Mouse (Mus musculus) embryonic facial prominence, embryonic 11.5 days (tissue): ENCODE measurements around the gene Cradd. TPM values are rescaled to one million over a fixed set of nuclear protein-coding genes. Genes with fewer than 3 reads are reported as not detected.

ENCODE experiments used
- ATAC-seq: fragments of 200-750 bp; cut with Nextera tagmentation; replicated peaks from 2 replicates; pipeline ENCODE4 v1.8.0; 2017; ENCODE audit warnings: low read depth; ENCODE audit not compliant: insufficient number of reproducible peaks, low FRiP score, low TSS enrichment
- DNase-seq: peaks from one replicate; pipeline ENCODE4 v3.0.0-alpha.2; 2015; ENCODE audit warnings: low spot score
- H3K27ac ChIP-seq: fragments of 300-500 bp; sonication (generic); replicated peaks from 2 replicates; pipeline ENCODE4 v1.5.1; 2014; ENCODE audit warnings: mild to moderate bottlenecking, low read depth, low read length, control low read depth
- H3K27me3 ChIP-seq: fragments of 300-500 bp; sonication (generic); 2 replicates; pipeline ENCODE4 v1.6.1; 2014; ENCODE audit warnings: mild to moderate bottlenecking, low read length, moderate library complexity, mixed read lengths; ENCODE audit not compliant: control insufficient read depth, insufficient read depth
- H3K36me3 ChIP-seq: fragments of 300-500 bp; sonication (generic); replicated peaks from 2 replicates; pipeline ENCODE4 v1.6.1; 2014; ENCODE audit warnings: low read depth, mild to moderate bottlenecking, low read length, moderate library complexity, mixed read lengths; ENCODE audit not compliant: control insufficient read depth, insufficient read depth
- H3K4me1 ChIP-seq: fragments of 300-500 bp; sonication (generic); 2 replicates; pipeline ENCODE4 v1.6.1; 2014; ENCODE audit warnings: low read length, mixed read lengths; ENCODE audit not compliant: control insufficient read depth, insufficient read depth
- H3K4me2 ChIP-seq: fragments of 300-500 bp; sonication (generic); 2 replicates; pipeline ENCODE4 v1.6.1; 2014; ENCODE audit warnings: low read depth, mild to moderate bottlenecking, control low read depth, low read length, moderate library complexity
- H3K4me3 ChIP-seq: fragments of 300-500 bp; sonication (generic); 2 replicates; pipeline ENCODE4 v1.5.1; 2014; ENCODE audit warnings: low read depth, low read length, control low read depth
- H3K9ac ChIP-seq: fragments of 300-500 bp; sonication (generic); replicated peaks from 2 replicates; pipeline ENCODE4 v1.6.1; 2014; ENCODE audit warnings: mild to moderate bottlenecking, control low read depth, low read length
- H3K9me3 ChIP-seq: fragments of 300-500 bp; sonication (generic); replicated peaks from 2 replicates; pipeline ENCODE4 v1.6.1; 2016; ENCODE audit warnings: mild to moderate bottlenecking, low read length, inconsistent platforms, mixed read lengths; ENCODE audit not compliant: control insufficient read depth
- WGBS: fragments of 180-500 bp; shearing (Covaris S2); extraction: QIAGEN DNeasy Blood & Tissue Kit; methylation state at CpG from one replicate; pipeline ENCODE4 v1.1.7; 2014; 5-methylcytosine and 5-hydroxymethylcytosine counted together
- polyA plus RNA-seq: library from polyadenylated mRNA; unstranded; fragments of >200 nt; fragmentation: Nextera tagmentation; extraction: Ambion mirVana; gene quantifications from 2 replicates; pipeline ENCODE4 v1.2.1, GENCODE M21; 2014

Cradd gene
- polyA plus RNA-seq, 1 experiment from 2014 or later = 15.3 TPM

- no peak overlapping the region for H3K9ac ChIP-seq
These were observed 179.4 kb downstream of the Cradd start for GRCm38 (mm10) chr10:95144414-95145130.

GRCm38 (mm10) chr10:95143446-95144114 is 180.4 kb downstream of the Cradd start:
- H3K4me1 ChIP-seq = no peaks in the 10 kb centered on the region
- 14% methylated on average over 2 of the region's 2 CpGs for WGBS
- no peaks in the 10 kb centered on the region for H3K27me3 ChIP-seq
- DNase-seq = peak; percentile 26
- H3K27ac ChIP-seq = no peak overlapping the region
- H3K9ac ChIP-seq = peak overlapping the region; percentile 4; the same call in 1 of the 2 replicates
- H3K9me3 ChIP-seq = no peaks in the 10 kb centered on the region
- H3K4me3 ChIP-seq = no peak overlapping the region
- no peak for ATAC-seq
- no peaks in the 10 kb centered on the region for H3K36me3 ChIP-seq
- H3K4me2 ChIP-seq = no peak overlapping the region

More at GRCm38 (mm10) chr10:95144414-95145130, 179.4 kb downstream of the Cradd start:
- ATAC-seq = no peak
- Histone ChIP-seq H3K9me3 (no peaks in the 10 kb centered on the region), H3K4me3 (no peak overlapping the region), H3K4me2 (no peak overlapping the region), H3K27ac (0 out of 2 replicates have a peak overlapping the region, but pooled peaks have one; percentile 3), H3K36me3 (no peaks in the 10 kb centered on the region), H3K4me1 (no peaks in the 10 kb centered on the region), H3K27me3 (no peaks in the 10 kb centered on the region)
- WGBS = 47% methylated on average over 6 of the region's 6 CpGs
- no peak for DNase-seq

- Histone ChIP-seq H3K4me1 (no peaks in the 10 kb centered on the region), H3K36me3 (no peaks in the 10 kb centered on the region), H3K9ac (no peak overlapping the region), H3K9me3 (no peaks in the 10 kb centered on the region), H3K4me3 (no peak overlapping the region), H3K27me3 (no peaks in the 10 kb centered on the region), H3K4me2 (no peak overlapping the region), H3K27ac (no peak overlapping the region)
- WGBS = 35% methylated on average over 11 of the region's 11 CpGs
- DNase-seq (no peak), ATAC-seq (no peak)
These were observed 181.0 kb downstream of the Cradd start for GRCm38 (mm10) chr10:95142844-95143435.

- Histone ChIP-seq H3K4me3 (no peak overlapping the region), H3K4me2 (no peak overlapping the region), H3K36me3 (no peaks in the 10 kb centered on the region), H3K4me1 (no peaks in the 10 kb centered on the region), H3K27ac (no peak overlapping the region), H3K9ac (no peak overlapping the region), H3K27me3 (no peaks in the 10 kb centered on the region), H3K9me3 (no peaks in the 10 kb centered on the region)
- DNase-seq = no peak
- 72% methylated on average over 3 of the region's 3 CpGs for WGBS
- ATAC-seq = no peak
These were observed 182.9 kb downstream of the Cradd start for GRCm38 (mm10) chr10:95141075-95141474.

- ATAC-seq (no peak), DNase-seq (no peak)
- Histone ChIP-seq H3K4me3 (no peak overlapping the region), H3K27me3 (no peaks in the 10 kb centered on the region), H3K9ac (no peak overlapping the region), H3K4me2 (no peak overlapping the region), H3K4me1 (no peaks in the 10 kb centered on the region), H3K36me3 (no peaks in the 10 kb centered on the region), H3K27ac (no peak overlapping the region), H3K9me3 (no peaks in the 10 kb centered on the region)
These were observed 183.7 kb downstream of the Cradd start for GRCm38 (mm10) chr10:95140191-95140590.

- H3K4me2 ChIP-seq = no peak overlapping the region
- H3K9ac ChIP-seq = no peak overlapping the region
- no peaks in the 10 kb centered on the region for H3K9me3 ChIP-seq
- no peaks in the 10 kb centered on the region for H3K27me3 ChIP-seq
- H3K36me3 ChIP-seq = no peaks in the 10 kb centered on the region
- DNase-seq (no peak), ATAC-seq (no peak)
- no peak overlapping the region for H3K27ac ChIP-seq
- 69% methylated on average over 8 of the region's 8 CpGs for WGBS
- no peaks in the 10 kb centered on the region for H3K4me1 ChIP-seq
- H3K4me3 ChIP-seq = no peak overlapping the region
These were observed 184.3 kb downstream of the Cradd start for GRCm38 (mm10) chr10:95139645-95140044.

GRCm38 (mm10) chr10:95133057-95133456 is 190.9 kb downstream of the Cradd start:
- 68% methylated on average over 4 of the region's 4 CpGs for whole genome bisulfite sequencing
- H3K4me2 ChIP-seq = no peak overlapping the region

More at GRCm38 (mm10) chr10:95133057-95133456, 190.9 kb downstream of the Cradd start:
- H3K27ac ChIP-seq = no peak overlapping the region
- H3K36me3 ChIP-seq = no peaks in the 10 kb centered on the region
- no peak overlapping the region for H3K9ac ChIP-seq
- no peaks in the 10 kb centered on the region for H3K27me3 ChIP-seq
- DNase-seq = no peak
- H3K4me1 ChIP-seq = no peaks in the 10 kb centered on the region
- H3K9me3 ChIP-seq = no peaks in the 10 kb centered on the region
- ATAC-seq = no peak
- H3K4me3 ChIP-seq = no peak overlapping the region
